9 mouse cellular contexts compared by ENCODE assay signal in genomic region chr4:152121183-152121505, GRCm38 (mm10). TPM values are rescaled to one million over a fixed set of nuclear protein-coding genes. Genes with fewer than 3 reads are reported as not detected.
DNase-seq lines count a peak whose midpoint lies in the region; ATAC-seq and TF ChIP-seq lines count a peak whose summit lies in the region.
"Had no signal": no experiment of that assay in that cellular context is flagged by ENCODE, and none has a peak within 500 bp of the region (broad histone marks: within the 10 kb centered on the region; RNA-seq: fewer than 3 reads in every experiment).

No protein-coding gene starts in this region.

- H3K9me3 ChIP-seq in kidney, embryonic 15.5 days (replicated peaks): no peaks in the 10 kb centered on the region
- no peaks in the 10 kb centered on the region for H3K9me3 ChIP-seq in hindbrain, embryonic 11.5 days (ENCODE audit: control insufficient read depth, low read length)
- no peaks in the 10 kb centered on the region for H3K9me3 ChIP-seq in liver, postnatal 0 days (ENCODE audit: low read length)

- DNase-seq in kidney, adult 2 months: no peak
- no peak for DNase-seq in hindbrain, embryonic 11.5 days (ENCODE audit: low spot score)
- no peak for DNase-seq in liver, postnatal 0 days
- no peak for DNase-seq in layer of hippocampus, adult 9-11 months
- DNase-seq in testis, postnatal 10 days (ENCODE audit: low spot score): no peak
- DNase-seq in right cerebral cortex, postnatal 10 days (ENCODE audit: low spot score in 2 of 2): no peak
- DNase-seq: kidney, adult 8-10 months had no signal

- peak overlapping the region; percentile 33 for H3K4me3 ChIP-seq in kidney, embryonic 15.5 days (replicated peaks)
- no peak overlapping the region for H3K4me3 ChIP-seq in kidney, adult 2 months (ENCODE audit: insufficient read depth, low read depth, low read length)
- H3K4me3 ChIP-seq in brown adipose tissue, adult 24 weeks (ENCODE audit: insufficient read depth, low read depth, low read length): peak overlapping the region; percentile 36
- H3K4me3 ChIP-seq in hindbrain, embryonic 11.5 days (ENCODE audit: low read depth, low read length): 0 out of 2 replicates have a peak overlapping the region, but pooled peaks have one; percentile 1
- peak overlapping the region; percentile 27; the same call in 1 of the 2 replicates for H3K4me3 ChIP-seq in liver, postnatal 0 days (ENCODE audit: low read depth, low read length)

- peaks cover 61% of the 10 kb centered on the region for H3K4me1 ChIP-seq in kidney, embryonic 15.5 days
- H3K4me1 ChIP-seq in kidney, adult 2 months (ENCODE audit: control insufficient read depth, insufficient read depth, low read length): no peaks in the 10 kb centered on the region
- H3K4me1 ChIP-seq in brown adipose tissue, adult 24 weeks (ENCODE audit: control insufficient read depth, insufficient read depth, insufficient read length, low read length): peaks cover 7% of the 10 kb centered on the region; the same call in 1 of the 2 replicates
- H3K4me1 ChIP-seq in hindbrain, embryonic 11.5 days (replicated peaks; ENCODE audit: control insufficient read depth, insufficient read depth, low read length): peaks cover 13% of the 10 kb centered on the region
- H3K4me1 ChIP-seq in liver, postnatal 0 days (ENCODE audit: insufficient read depth): peaks cover 9% of the 10 kb centered on the region; the same call in 1 of the 2 replicates

- WGBS in kidney, embryonic 15.5 days: 2% methylated on average over 12 of the region's 12 CpGs
- WGBS in kidney, adult 2 months: 29% methylated on average over 12 of the region's 12 CpGs
- WGBS in hindbrain, embryonic 11.5 days: 2% methylated on average over 12 of the region's 12 CpGs
- WGBS in liver, postnatal 0 days (ENCODE audit: insufficient replicate concordance): 3% methylated on average over 12 of the region's 12 CpGs

- no peaks in the 10 kb centered on the region for H3K36me3 ChIP-seq in kidney, embryonic 15.5 days
- no peaks in the 10 kb centered on the region for H3K36me3 ChIP-seq in kidney, adult 2 months (ENCODE audit: control insufficient read depth, insufficient read depth, low read length)
- no peaks in the 10 kb centered on the region for H3K36me3 ChIP-seq in hindbrain, embryonic 11.5 days (ENCODE audit: control insufficient read depth, insufficient read depth, low read length)
- no peaks in the 10 kb centered on the region for H3K36me3 ChIP-seq in liver, postnatal 0 days (replicated peaks; ENCODE audit: insufficient read depth, low read length)

- H3K9ac ChIP-seq in kidney, embryonic 15.5 days: no peak overlapping the region
- no peak overlapping the region for H3K9ac ChIP-seq in hindbrain, embryonic 11.5 days (ENCODE audit: low read depth, low read length)
- no peak overlapping the region for H3K9ac ChIP-seq in liver, postnatal 0 days (replicated peaks)

- no peak for TF ChIP-seq POLR2A in kidney, adult 2 months (IDR thresholded peaks at IDR 0.05; ENCODE audit: low read depth, low read length)

- no peak overlapping the region for H3K27ac ChIP-seq in kidney, embryonic 15.5 days
- no peak overlapping the region for H3K27ac ChIP-seq in kidney, adult 2 months (ENCODE audit: insufficient read depth, low read depth, low read length)
- H3K27ac ChIP-seq in brown adipose tissue, adult 24 weeks (replicated peaks; ENCODE audit: low read depth, low read length): no peak overlapping the region
- H3K27ac ChIP-seq in hindbrain, embryonic 11.5 days (ENCODE audit: low read depth, low read length): no peak overlapping the region
- H3K27ac ChIP-seq in liver, postnatal 0 days (ENCODE audit: low read depth): no peak overlapping the region

- no peak for TF ChIP-seq EP300 in liver, postnatal 0 days (IDR thresholded peaks at IDR 0.05; ENCODE audit: low read depth)

- peaks cover 97% of the 10 kb centered on the region for H3K27me3 ChIP-seq in kidney, embryonic 15.5 days
- no peaks in the 10 kb centered on the region for H3K27me3 ChIP-seq in kidney, adult 2 months (replicated peaks; ENCODE audit: control insufficient read depth, insufficient read depth, low read length)
- peaks cover 99% of the 10 kb centered on the region for H3K27me3 ChIP-seq in hindbrain, embryonic 11.5 days (ENCODE audit: control insufficient read depth, insufficient read depth, low read length)
- H3K27me3 ChIP-seq in liver, postnatal 0 days (ENCODE audit: insufficient read depth, low read length): peaks cover 94% of the 10 kb centered on the region

- no peak for TF ChIP-seq CTCF in kidney, adult 2 months (conservative IDR thresholded peaks at IDR 0.05; ENCODE audit: insufficient read depth, insufficient read length, low read depth, low read length)
- TF ChIP-seq CTCF in liver, postnatal 0 days (IDR thresholded peaks at IDR 0.05; ENCODE audit: low read depth): no peak

- ATAC-seq in kidney, embryonic 15.5 days (replicated peaks; ENCODE audit: low FRiP score): no peak
- ATAC-seq in hindbrain, embryonic 11.5 days (ENCODE audit: low FRiP score): no peak
- no peak for ATAC-seq in liver, postnatal 0 days

- H3K4me2 ChIP-seq in kidney, embryonic 15.5 days: peak overlapping the region; percentile 58
- H3K4me2 ChIP-seq in hindbrain, embryonic 11.5 days (replicated peaks; ENCODE audit: low read depth, low read length): no peak overlapping the region
- peak overlapping the region; percentile 38 for H3K4me2 ChIP-seq in liver, postnatal 0 days (ENCODE audit: low read depth, low read length)

RNA-seq across cellular contexts. Expression of gene Tnfrsf25, which starts 5.4 kb away (rescaled TPM):
- 1.5 and 2.4 TPM in 2 replicates for polyA plus RNA-seq in kidney, embryonic 15.5 days (2015; fragmentation: Nextera tagmentation; extraction: Ambion mirVana)
- polyA plus RNA-seq in kidney, adult 2 months (2012; rRNA removed): 3.3 and 4.4 TPM in 2 replicates
- polyA plus RNA-seq in brown adipose tissue, adult 24 weeks (2012; ENCODE audit: insufficient read depth, insufficient read length, missing spikeins): 1.9 TPM in 1 of 2 replicates, not detected in the other
- polyA plus RNA-seq in hindbrain, embryonic 11.5 days (2014; fragmentation: Nextera tagmentation; extraction: Ambion mirVana): 0.18 and 0.28 TPM in 2 replicates
- polyA plus RNA-seq in liver, postnatal 0 days (2015; fragmentation: Nextera tagmentation; extraction: Ambion mirVana): 0.15 TPM in 1 of 2 replicates, not detected in the other

RNA-seq across cellular contexts. Expression of gene Espn, which starts 31.0 kb away (rescaled TPM):
- polyA plus RNA-seq in kidney, embryonic 15.5 days (2015; fragmentation: Nextera tagmentation; extraction: Ambion mirVana): 25.5 and 28.1 TPM in 2 replicates
- polyA plus RNA-seq in kidney, adult 2 months (2012; rRNA removed): 48.3 and 57.5 TPM in 2 replicates
- 1.0 TPM in 1 of 2 replicates, not detected in the other for polyA plus RNA-seq in brown adipose tissue, adult 24 weeks (2012; ENCODE audit: insufficient read depth, insufficient read length, missing spikeins)
- 1.4 and 2.0 TPM in 2 replicates for polyA plus RNA-seq in hindbrain, embryonic 11.5 days (2014; fragmentation: Nextera tagmentation; extraction: Ambion mirVana)
- 1.8 and 2.2 TPM in 2 replicates for polyA plus RNA-seq in liver, postnatal 0 days (2015; fragmentation: Nextera tagmentation; extraction: Ambion mirVana)

RNA-seq across cellular contexts. Expression of gene Hes2, which starts 37.5 kb away (rescaled TPM):
- polyA plus RNA-seq in kidney, embryonic 15.5 days (2015; fragmentation: Nextera tagmentation; extraction: Ambion mirVana): 0.08 and 0.17 TPM in 2 replicates
- 0.81 and 1.0 TPM in 2 replicates for polyA plus RNA-seq in kidney, adult 2 months (2012; rRNA removed)
- not detected in 2 replicates for polyA plus RNA-seq in brown adipose tissue, adult 24 weeks (2012; ENCODE audit: insufficient read depth, insufficient read length, missing spikeins)
- 2.7 and 4.3 TPM in 2 replicates for polyA plus RNA-seq in hindbrain, embryonic 11.5 days (2014; fragmentation: Nextera tagmentation; extraction: Ambion mirVana)
- not detected in 2 replicates for polyA plus RNA-seq in liver, postnatal 0 days (2015; fragmentation: Nextera tagmentation; extraction: Ambion mirVana)

RNA-seq across cellular contexts. Expression of gene Plekhg5, which starts 48.8 kb away (rescaled TPM):
- 19.8 and 20.9 TPM in 2 replicates for polyA plus RNA-seq in kidney, embryonic 15.5 days (2015; fragmentation: Nextera tagmentation; extraction: Ambion mirVana)
- polyA plus RNA-seq in kidney, adult 2 months (2012; rRNA removed): 22.2 and 23.6 TPM in 2 replicates
- 2.3 and 5.7 TPM in 2 replicates for polyA plus RNA-seq in brown adipose tissue, adult 24 weeks (2012; ENCODE audit: insufficient read depth, insufficient read length, missing spikeins)
- 4.0 and 4.6 TPM in 2 replicates for polyA plus RNA-seq in hindbrain, embryonic 11.5 days (2014; fragmentation: Nextera tagmentation; extraction: Ambion mirVana)
- 1.8 and 2.1 TPM in 2 replicates for polyA plus RNA-seq in liver, postnatal 0 days (2015; fragmentation: Nextera tagmentation; extraction: Ambion mirVana)

RNA-seq across cellular contexts. Expression of gene Acot7, which starts 56.8 kb away (rescaled TPM):
- 65.6 and 71.7 TPM in 2 replicates for polyA plus RNA-seq in kidney, embryonic 15.5 days (2015; fragmentation: Nextera tagmentation; extraction: Ambion mirVana)
- 80.2 and 90.1 TPM in 2 replicates for polyA plus RNA-seq in kidney, adult 2 months (2012; rRNA removed)
- polyA plus RNA-seq in brown adipose tissue, adult 24 weeks (2012; ENCODE audit: insufficient read depth, insufficient read length, missing spikeins): 15.6 and 19.4 TPM in 2 replicates
- polyA plus RNA-seq in hindbrain, embryonic 11.5 days (2014; fragmentation: Nextera tagmentation; extraction: Ambion mirVana): 116 and 125 TPM in 2 replicates
- 10.7 and 12.0 TPM in 2 replicates for polyA plus RNA-seq in liver, postnatal 0 days (2015; fragmentation: Nextera tagmentation; extraction: Ambion mirVana)
